Mouse (Mus musculus): ENCODE results near the gene Troap. TPM values are rescaled to one million over a fixed set of nuclear protein-coding genes. Genes with fewer than 3 reads are reported as not detected.
A peak's percentile ranks its signal among the peaks of the same experiment; 100 is the strongest.
"Not testable (repeated sequence)": the region's sequence is repeated elsewhere in the genome, so short reads cannot be mapped to it uniquely, and the experiment has no call there.

Troap gene
- total RNA-seq, 2 experiments from 2014 or later = 1.1 to 1.6 TPM

DNA sequence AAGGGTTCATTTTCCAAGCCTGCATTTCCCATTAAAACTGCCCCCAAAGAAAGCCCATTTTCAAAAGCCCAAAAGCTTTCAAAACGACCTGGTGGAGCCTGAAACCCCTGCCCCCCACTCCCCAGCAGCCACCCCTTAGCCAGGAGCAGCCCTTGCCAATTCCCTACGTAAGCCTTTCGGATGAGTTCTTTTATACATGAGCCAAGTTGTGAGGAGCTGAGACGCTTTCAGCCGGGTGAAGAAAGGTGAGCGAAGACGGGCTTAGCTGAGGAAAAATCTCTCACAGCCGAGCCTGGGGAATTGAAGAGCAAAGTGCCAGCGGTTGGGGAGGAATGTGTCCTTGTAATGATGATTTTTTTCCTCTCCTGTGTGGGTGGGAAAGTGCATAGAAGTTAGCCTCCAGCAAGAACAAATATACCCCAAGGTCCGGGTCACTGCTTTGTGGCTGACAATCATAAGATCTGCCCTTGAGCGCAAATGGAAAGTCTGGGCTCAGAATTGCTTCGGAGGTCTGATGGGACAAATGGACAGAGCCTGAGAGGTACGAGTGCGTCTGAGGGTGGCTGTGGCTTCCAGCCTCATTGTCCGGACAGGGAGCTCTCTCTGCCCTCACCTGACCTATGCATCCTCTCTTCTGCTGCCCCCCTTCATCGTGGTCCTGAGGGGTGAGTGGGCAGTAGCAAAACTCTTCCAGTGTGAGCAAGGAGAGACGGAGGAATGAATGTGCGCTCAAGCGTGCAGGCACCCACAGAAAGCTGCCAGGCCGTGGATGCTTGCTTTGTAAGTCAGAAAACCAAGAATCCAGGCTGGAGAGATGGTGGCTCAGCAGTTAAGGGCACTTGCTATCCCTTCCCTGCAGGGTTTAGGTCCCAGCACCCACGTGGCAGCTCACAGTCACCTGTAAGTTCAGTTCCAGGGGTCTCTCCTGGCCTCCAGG lies 33.2 kb upstream of the Troap start:
- peak; percentile 36 to 50 for DNase-seq

- DNase-seq = peak; percentile 26 to 49
Observed at GRCm38 (mm10) chr15:99042334-99042733, 32.0 kb upstream of the Troap start.

GRCm38 (mm10) chr15:99044854-99045253 lies 29.5 kb upstream of the Troap start:
- peak in 1 of 2 experiments; percentile 46 for DNase-seq

DNA sequence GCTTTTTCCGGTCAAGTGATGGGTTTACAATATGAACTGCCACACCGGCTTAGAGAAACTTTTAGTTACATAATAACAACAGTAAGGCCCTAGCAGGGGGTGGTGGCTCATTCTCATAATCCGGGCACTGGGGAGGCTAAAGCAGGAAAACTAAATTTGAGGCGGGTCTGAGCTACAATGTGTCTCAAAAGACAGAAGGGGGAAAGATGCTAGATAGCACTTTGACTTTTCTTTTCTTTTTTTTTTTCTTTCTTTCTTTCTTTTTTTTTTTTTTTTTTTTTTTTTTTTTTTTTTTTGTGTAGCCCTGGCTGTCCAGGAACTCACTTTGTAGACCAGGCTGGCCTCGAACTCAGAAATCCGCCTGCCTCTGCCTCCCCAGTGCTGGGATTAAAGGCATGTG lies 28.6 kb upstream of the Troap start:
- not testable (repeated sequence) for DNase-seq

DNA sequence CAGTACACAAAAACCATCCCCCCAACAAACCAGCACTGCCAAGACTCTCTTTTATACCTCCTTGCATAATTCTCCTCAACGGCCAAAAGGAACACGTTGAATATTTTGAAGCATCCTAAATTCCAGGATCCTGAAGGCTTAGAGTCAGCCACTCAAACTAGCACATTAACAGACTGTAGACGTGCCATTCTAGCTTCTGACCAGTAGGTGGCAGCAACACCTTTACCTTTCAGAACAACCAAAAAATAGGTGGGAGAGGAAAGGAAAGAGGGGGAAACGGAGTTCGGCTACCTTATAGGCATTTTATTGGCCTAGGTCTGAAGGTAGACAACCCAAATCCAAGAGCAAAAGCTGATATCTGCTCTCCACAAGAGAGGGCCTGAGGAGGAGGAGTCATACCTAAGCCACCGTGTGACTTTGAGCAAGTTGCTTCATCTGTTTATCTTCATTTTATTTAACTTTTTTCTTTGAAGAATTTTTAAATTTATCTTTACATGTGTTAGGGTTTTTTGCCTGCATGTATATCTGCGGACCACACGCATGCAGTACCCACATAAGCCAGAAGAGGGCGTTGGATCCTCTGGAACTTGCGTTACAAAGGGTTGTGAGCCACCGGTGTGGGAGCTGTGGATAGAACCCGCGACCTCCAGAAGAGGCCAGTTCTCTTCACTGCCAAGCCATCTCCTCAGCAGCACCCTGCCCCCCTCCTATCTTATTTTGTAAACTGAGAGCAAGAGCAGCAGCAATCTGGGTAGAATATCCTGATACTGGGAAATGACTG lies 24.7 kb upstream of the Troap start:
- DNase-seq = peak in 1 of 2 experiments; percentile 58

DNA sequence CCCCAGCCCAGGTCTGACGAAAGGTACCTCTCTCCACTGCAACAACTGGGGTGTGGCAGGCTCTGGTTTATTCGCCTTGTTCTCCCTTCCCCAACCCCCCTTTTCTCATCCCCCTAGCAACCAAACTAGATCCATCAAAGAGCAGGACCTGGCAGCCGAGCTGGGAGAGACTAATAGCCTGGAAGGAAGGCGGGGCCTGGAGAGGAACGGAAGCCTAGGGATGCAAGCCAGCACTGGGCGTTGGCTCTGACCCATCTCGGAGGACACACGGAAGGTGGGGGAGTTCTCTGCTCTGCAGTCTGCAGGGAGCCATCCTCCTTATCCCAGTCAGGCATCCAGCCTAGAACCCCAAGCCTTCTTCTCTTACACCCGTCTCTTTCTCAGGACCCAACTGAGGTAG lies 21.0 kb upstream of the Troap start:
- DNase-seq = no peak

- no peak for DNase-seq
Observed at GRCm38 (mm10) chr15:99055040-99055439, 19.3 kb upstream of the Troap start, which contains the start of gene Prph. Prph (plus strand) TSS chr15:99055174.

- peak; percentile 37 to 59 for DNase-seq
Observed at GRCm38 (mm10) chr15:99055511-99055961, 18.8 kb upstream of the Troap start.

DNA sequence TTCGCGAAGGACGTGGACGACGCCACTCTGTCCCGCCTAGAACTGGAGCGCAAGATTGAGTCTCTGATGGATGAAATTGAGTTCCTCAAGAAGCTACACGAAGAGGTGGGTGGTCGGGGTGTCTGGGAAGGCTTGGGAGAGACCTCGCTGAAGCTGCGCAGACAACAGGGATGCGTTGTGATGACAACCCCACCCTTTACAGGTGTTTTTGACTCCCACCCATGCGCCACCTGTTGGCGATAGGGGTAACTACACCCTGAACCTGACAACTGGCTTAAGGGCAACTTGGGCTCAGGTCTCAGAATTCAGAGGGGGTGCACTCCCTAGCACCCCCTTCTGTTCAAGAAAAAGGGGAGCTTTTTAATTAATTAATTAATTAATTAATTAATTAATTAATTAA lies 18.0 kb upstream of the Troap start:
- DNase-seq = peak in 1 of 2 experiments; percentile 38

DNA sequence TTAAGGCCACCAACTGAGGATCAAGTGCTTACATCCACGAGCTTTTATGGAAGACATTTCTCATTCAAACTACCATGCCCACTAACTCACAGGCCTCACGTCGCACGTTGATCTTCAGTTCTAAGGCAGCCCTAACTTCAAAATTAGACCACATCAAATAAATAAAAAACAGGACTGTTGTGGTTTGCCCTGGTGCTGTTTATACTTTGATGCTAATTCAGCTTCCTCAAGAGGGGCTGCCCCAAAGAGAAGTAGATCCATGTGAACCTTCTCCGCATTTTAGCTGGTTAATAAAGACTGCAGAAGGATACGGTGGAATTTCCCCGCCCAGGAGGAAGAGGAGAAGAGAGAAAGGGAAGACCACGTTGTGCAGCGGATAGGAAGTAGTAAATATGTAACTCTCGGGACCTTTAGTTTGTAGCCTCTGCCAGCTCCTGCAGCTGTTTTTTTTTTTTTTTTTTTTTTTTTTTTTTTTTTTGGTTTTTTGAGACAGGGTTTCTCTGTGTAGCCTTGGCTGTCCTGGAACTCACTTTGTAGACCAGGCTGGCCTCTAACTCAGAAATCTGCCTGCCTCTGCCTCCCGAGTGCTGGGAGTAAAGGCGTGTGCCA lies 8.7 kb upstream of the Troap start:
- no peak for DNase-seq

DNA sequence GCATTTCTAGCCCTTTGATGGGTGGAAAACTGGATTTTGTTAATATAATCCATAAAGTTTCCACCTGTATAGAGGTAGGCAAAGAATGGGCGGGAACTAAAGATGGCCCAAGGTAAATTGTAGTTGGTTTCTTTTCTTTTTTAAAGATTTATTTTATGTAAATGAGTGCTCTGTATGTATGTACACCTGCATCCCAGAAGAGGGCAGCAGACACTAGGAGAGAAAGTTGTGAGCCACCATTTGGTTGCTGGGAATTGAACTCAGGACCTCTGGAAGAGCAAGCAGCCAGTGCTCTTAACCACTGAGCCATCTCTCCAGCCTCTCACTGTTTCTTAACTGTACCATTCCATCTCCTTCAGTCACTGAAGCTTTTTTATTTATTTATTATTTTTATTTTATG lies 2.4 kb upstream of the Troap start:
- no peak for DNase-seq

GRCm38 (mm10) chr15:99074600-99075333 lies 392 bp downstream of the Troap start:
- peak; percentile 96 to 97 for DNase-seq

- DNase-seq = not testable (repeated sequence)
Observed at GRCm38 (mm10) chr15:99076011-99076410, 1.6 kb downstream of the Troap start.

DNA sequence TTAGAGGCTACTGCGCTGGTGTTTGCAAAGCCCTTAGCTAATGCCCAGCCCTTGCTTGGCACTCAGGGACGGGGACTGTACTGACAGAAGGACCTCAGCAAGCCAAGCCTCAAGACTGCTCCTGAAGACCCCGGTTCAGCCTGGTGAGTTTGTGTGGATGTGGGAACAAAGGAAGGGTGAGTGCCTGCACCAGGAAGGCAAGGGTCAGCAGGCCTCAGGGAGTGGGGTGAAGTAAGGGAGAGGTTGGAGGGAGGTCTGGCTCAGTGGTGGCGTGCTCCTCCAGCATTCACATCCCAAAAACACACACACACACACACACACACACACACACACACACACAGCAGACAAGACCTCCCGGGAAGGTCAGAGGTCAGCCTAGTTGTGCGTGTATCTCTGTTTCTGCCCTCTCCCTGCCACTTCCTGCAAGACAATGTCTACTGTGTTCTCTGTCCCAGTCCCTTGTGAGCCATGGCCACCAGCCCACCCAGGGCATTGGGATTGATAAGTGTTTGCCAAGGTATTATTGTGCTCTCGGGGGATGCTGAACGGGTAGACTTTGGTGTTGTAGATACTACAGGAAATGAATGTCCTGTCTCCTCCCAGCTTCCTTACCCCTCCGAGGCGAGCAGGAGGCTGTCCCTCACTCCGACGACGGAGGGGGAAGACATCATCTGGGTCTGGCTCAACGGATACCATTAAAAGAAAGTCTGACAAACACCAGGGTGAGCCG lies 4.0 kb downstream of the Troap start:
- DNase-seq = no peak

DNA sequence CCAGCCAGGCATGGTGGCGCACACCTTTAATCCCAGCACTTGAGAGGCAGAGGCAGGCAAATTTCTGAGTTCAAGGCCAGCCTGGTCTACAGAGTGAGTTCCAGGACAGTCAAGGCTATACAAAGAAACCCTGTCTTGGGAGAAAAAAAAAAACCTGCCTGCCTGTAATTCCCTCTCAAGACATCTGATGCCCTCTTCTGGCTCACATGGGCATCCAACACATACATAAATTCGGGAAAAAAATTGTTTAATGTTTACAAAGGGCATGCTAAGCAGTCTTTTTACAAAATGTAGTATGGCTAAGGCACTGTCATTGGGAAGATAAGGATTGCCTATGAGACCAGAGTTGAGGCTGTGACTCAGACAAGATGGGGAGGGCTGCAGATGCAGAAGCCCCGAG lies 5.4 kb downstream of the Troap start:
- DNase-seq = no peak

- no peak for DNase-seq
Observed at GRCm38 (mm10) chr15:99082322-99082721, 7.9 kb downstream of the Troap start.

- DNase-seq = no peak
Observed at GRCm38 (mm10) chr15:99082840-99083239, 8.5 kb downstream of the Troap start.

GRCm38 (mm10) chr15:99083258-99083657 lies 8.9 kb downstream of the Troap start:
- DNase-seq = peak; percentile 50 to 70

DNA sequence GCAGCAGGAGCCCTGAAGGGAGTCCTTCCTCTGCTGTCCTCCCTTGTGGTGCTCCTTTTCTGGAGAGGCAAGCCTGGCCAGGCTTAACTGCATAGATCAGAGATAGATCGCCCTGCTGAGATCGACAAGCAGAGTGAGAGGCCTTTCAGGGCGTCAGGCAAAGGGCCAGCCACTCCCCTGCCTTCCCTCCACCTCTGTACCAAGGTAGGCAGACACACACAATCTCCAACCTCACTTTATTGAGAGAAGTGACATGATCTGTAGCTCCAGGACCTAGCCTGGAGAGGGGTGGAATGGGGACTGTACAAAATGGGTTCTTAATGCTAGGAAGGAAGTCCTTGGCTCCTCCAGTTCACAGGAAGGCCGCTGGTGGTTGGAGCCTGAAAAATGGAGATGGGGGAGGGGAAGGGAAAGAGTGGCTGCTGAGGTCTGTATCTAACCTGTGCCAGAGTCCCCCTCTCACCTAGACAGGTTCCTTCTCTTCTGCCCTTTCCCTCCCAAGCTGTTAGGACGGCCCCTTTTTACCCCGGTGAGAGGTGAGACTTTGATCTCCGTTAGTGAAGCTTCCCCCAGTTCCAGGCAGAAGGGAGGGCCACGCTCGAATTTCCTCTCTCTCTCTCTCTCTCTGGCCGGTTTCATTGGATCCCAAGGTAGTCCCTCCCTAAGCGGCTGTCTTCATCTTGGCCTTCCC lies 9.6 kb downstream of the Troap start:
- no peak for DNase-seq

DNA sequence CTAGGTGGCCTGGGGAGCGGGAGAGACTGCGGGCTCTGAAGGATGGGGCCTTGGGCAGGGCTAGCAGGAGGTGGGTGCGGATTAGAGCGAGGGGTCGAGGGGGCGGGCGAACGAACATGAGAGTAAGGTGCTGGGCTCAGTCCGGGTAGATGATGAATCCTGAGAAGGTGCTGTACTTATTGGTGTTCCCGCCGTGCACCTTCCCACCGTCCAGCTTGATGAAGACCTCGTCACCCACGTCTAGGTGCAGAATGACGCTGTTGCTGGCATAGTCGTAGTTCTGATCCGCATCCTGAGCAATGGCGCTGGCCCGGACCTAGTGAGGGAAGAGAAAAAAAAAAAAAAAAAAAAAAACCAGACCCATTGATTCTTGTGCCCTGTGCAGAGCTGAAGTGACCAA lies 10.2 kb downstream of the Troap start:
- DNase-seq = no peak

Measured in adrenal gland, postnatal 36 days (tissue).